Mouse (Mus musculus) midbrain, embryonic 14.5 days (tissue): ENCODE results near the gene Gm19684. TPM values are rescaled to one million over a fixed set of nuclear protein-coding genes. Genes with fewer than 3 reads are reported as not detected.
"Not testable (repeated sequence)": the region's sequence is repeated elsewhere in the genome, so short reads cannot be mapped to it uniquely, and the experiment has no call there.

ENCODE experiments used
- ATAC-seq: fragments of 200-750 bp; cut with Nextera tagmentation; 2 replicates; pipeline ENCODE4 v1.8.0; 2017; ENCODE audit warnings: moderate number of reproducible peaks, moderate library complexity; ENCODE audit not compliant: low FRiP score, low TSS enrichment
- DNase-seq: peaks from one replicate; pipeline ENCODE4 v3.0.0-alpha.2; 2015
- H3K27ac ChIP-seq: fragments of 300-500 bp; sonication (generic); replicated peaks from 2 replicates; pipeline ENCODE4 v1.5.1; 2014; ENCODE audit warnings: mild to moderate bottlenecking, low read depth, low read length, moderate library complexity
- H3K27me3 ChIP-seq: fragments of 300-500 bp; sonication (generic); 2 replicates; pipeline ENCODE4 v1.6.1; 2014; ENCODE audit warnings: low read length, control low read depth, mixed read lengths; ENCODE audit not compliant: control insufficient read depth, insufficient read depth
- H3K36me3 ChIP-seq: fragments of 300-500 bp; sonication (generic); 2 replicates; pipeline ENCODE4 v1.6.1; 2014; ENCODE audit warnings: low read length, control low read depth; ENCODE audit not compliant: control insufficient read depth, insufficient read depth
- H3K4me1 ChIP-seq: fragments of 300-500 bp; sonication (generic); 2 replicates; pipeline ENCODE4 v1.6.1; 2014; ENCODE audit warnings: mild to moderate bottlenecking, antibody characterized with exemption, low read length, control low read depth; ENCODE audit not compliant: control insufficient read depth, insufficient read depth
- H3K4me2 ChIP-seq: fragments of 300-500 bp; sonication (generic); 2 replicates; pipeline ENCODE4 v1.6.1; 2014; ENCODE audit warnings: mild to moderate bottlenecking, low read length, moderate library complexity
- H3K4me3 ChIP-seq: fragments of 300-500 bp; sonication (generic); replicated peaks from 2 replicates; pipeline ENCODE4 v1.5.1; 2014; ENCODE audit warnings: low read depth, low read length
- H3K9ac ChIP-seq: fragments of 300-500 bp; sonication (generic); replicated peaks from 2 replicates; pipeline ENCODE4 v1.6.1; 2014; ENCODE audit warnings: mild to moderate bottlenecking, low read length, moderate library complexity
- H3K9me3 ChIP-seq: fragments of 300-500 bp; sonication (generic); 2 replicates; pipeline ENCODE4 v1.6.1; 2016; ENCODE audit warnings: low read length, control low read depth, mixed read lengths; ENCODE audit not compliant: control insufficient read depth
- WGBS: fragments of 180-500 bp; shearing (Covaris S2); extraction: QIAGEN DNeasy Blood & Tissue Kit; methylation state at CpG from one replicate; pipeline ENCODE4 v1.1.7; 2014; 5-methylcytosine and 5-hydroxymethylcytosine counted together
- polyA plus RNA-seq: library from polyadenylated mRNA; unstranded; fragments of >200 nt; fragmentation: Nextera tagmentation; extraction: Ambion mirVana; gene quantifications from 2 replicates; pipeline ENCODE4 v1.2.1, GENCODE M21; 2014

The Gm19684 gene
- polyA plus RNA-seq, 1 experiment from 2014 or later = not detected

DNA sequence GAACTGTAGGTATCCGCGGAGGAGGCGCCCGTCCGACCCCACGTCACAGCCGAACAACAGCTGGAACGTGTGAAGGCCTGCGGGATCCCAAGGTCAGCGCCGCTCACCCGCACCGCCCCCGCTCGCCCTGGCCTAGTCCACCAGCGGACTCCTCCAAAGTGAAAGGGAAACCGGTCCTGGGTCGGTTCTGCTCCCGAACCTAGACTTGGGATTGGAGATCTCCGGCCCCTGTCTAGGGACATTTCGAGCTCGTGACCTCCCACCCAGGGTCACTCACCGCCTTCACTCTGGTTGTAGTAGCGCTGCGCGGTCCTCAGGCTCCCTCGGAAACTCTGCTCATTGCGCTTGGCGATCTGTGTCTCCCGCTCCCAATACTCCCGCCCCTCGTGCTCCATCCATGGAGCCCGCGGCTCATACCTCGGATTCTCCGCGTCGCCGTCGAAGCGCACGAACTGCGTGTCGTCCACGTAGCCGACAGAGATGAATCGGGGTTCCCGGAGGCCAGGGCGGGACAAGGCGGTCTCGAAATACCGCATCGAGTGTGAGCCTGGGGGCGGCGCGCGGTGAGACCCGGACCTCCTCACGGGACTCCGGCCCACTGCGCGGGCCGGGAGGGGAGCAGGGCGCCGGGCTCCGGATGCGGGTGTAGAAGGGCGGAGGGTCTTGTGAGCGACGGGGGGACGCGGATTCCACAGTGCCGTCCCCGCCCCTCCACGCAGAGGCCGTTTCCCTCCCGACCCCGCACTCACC is 23.8 kb downstream of the Gm19684 start:
- 2% methylated on average over 78 of the region's 78 CpGs for whole genome bisulfite sequencing
- Histone ChIP-seq H3K9me3 (no peaks in the 10 kb centered on the region), H3K4me3 (peak overlapping the region; percentile 27), H3K4me2 (peak overlapping the region; percentile 52), H3K27ac (no peak overlapping the region), H3K4me1 (peaks cover 5% of the 10 kb centered on the region; the same call in 1 of the 2 replicates), H3K27me3 (peaks cover 33% of the 10 kb centered on the region), H3K9ac (peak overlapping the region; percentile 20; the same call in 1 of the 2 replicates), H3K36me3 (no peaks in the 10 kb centered on the region)
- no peak for ATAC-seq
- peak; percentile 51 for DNase-seq

DNA sequence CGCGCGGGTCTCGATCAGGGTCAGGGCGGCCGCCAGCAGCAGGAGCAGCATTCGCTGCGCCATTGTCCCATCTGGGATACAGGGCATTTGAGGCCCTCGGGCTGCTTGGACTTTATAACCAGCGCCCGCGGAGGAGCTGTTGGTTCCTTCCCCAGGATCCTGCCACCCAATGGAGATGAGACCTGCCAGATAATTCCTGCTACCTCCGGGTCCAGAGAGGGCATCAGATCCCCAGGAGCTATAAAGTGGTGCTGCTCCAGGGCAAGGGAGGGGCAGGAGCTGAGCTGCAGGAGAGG is 24.3 kb downstream of the Gm19684 start:
- not testable (repeated sequence) for DNase-seq

DNA sequence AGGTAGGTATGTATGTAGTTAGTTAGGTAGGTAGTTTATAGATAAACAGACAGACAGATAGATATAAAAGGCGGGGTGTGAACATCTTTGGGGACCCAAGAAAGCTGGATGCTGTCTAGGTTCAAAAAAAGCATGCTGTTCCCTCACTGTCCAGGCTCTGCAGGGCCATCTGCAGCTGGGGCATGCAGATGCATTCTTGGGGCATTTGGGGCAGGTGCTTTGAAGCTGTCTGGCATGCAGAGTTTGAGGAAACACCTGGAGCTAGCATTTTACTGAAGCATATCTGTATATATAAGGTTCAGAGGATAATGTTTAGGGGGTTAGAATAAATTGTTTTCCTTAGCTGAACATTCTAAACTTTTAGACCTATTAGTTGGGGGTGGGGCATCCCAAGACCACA is 25.5 kb downstream of the Gm19684 start:
- H3K4me2 ChIP-seq, H3K9ac ChIP-seq, H3K9me3 ChIP-seq, ATAC-seq, H3K4me3 ChIP-seq, H3K36me3 ChIP-seq, DNase-seq, H3K4me1 ChIP-seq, H3K27ac ChIP-seq: not testable (repeated sequence)
- WGBS = 95% methylated on average over 1 of the region's 1 CpGs
- peaks cover 33% of the 10 kb centered on the region for H3K27me3 ChIP-seq

More for the DNA sequence above, 24.3 kb downstream of the Gm19684 start:
- H3K9ac ChIP-seq, H3K27ac ChIP-seq, H3K4me1 ChIP-seq, ATAC-seq, H3K9me3 ChIP-seq, H3K36me3 ChIP-seq: not testable (repeated sequence)
- Histone ChIP-seq H3K4me2 (peak overlapping the region; percentile 52), H3K4me3 (peak overlapping the region; percentile 27), H3K27me3 (peaks cover 33% of the 10 kb centered on the region)
- under 1% methylated on average over 13 of the region's 13 CpGs for WGBS

DNA sequence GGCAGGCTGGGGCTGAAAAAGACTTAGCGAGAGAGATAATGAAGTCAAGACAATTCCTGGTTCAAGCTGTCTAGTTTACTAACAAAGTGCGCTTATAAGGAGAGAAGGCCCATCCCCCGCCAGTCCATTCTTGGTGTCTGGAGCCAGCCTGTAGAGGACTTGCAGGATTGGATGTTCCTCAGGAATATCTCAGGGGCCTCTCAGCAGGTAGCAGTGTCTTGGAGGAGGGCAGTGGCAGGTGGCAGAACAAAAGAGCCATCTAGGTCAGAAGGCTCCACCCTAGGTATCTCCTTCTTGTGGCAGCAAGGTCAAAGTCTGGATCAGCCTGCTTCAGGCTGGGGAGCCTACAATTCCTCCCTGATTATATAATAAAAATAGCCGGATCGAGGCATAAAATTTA is 27.0 kb downstream of the Gm19684 start:
- WGBS = 74% methylated on average over 5 of the region's 5 CpGs
- DNase-seq, H3K4me2 ChIP-seq: not testable (repeated sequence)

DNA sequence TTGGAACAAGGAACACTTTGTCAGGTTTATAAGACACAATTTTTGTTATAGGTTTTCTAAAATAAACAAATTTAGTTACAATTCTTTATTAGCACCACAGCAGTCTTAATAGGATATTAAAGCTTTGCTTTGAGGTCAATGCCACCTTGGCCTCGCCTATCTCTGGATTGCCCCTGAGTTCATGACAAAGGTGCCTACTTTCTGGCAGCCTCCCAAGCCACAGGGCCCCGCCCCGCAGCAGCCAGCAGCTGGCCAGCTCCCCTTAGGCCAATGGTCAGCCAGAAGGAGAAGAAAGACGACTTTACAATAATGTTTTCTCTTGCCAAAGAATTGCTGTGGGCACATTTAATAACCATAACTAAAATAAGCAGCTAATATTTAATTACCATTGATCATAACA is 29.7 kb downstream of the Gm19684 start:
- DNase-seq, ATAC-seq, H3K9me3 ChIP-seq, H3K4me3 ChIP-seq, H3K9ac ChIP-seq, H3K36me3 ChIP-seq, H3K4me1 ChIP-seq, H3K4me2 ChIP-seq, H3K27me3 ChIP-seq, H3K27ac ChIP-seq: not testable (repeated sequence)
- WGBS = 43% methylated on average over 4 of the region's 4 CpGs

More for the DNA sequence above, 27.0 kb downstream of the Gm19684 start:
- ATAC-seq, H3K36me3 ChIP-seq, H3K27ac ChIP-seq, H3K4me3 ChIP-seq, H3K9me3 ChIP-seq, H3K4me1 ChIP-seq, H3K9ac ChIP-seq: not testable (repeated sequence)
- peaks cover 31% of the 10 kb centered on the region for H3K27me3 ChIP-seq

DNA sequence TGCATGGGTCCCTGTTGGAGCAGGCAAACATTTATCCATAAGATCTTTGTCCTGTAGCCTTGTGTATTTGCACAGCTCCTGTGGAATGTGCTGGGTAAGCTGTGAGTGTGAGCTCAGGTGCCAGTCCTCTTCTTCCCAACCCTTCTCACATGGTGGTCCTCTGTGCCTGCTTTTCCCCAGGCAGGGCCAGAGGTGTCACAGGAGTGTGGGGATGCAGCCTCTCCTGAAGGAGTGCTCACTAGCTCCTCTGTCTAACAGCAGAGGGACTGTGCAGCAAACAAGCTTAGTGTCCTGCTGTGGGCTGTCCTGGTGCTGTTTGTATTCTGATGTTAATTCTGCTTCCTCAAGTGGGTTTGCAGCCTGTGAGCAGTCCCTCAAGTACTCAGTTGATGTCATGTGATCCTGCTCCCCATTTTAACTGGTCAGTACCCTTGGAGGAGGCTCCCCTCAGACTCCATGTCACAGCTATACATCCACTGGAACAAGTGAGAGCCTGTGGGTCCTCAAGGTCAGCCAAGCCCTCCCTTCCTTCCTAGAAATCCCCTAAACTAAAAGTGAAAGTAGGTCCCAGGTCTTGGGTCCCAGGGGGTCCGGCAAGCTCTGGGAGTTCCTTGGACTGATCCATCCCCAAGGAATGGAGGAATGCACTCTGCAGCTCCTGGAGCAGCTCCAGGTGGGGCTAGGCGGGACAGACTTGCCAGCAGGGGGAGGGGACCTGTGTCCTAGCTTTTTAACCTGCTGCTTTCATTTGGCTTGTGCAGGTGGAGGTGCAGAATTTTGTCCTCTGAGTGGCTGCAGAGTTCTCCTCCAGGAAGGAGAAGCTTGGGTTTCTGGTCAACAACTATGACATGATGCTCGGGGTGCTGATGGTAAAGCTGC is 33.0 kb downstream of the Gm19684 start:
- Histone ChIP-seq H3K27ac (no peak overlapping the region), H3K4me3 (no peak overlapping the region), H3K4me2 (no peak overlapping the region), H3K27me3 (peaks cover 18% of the 10 kb centered on the region), H3K9me3 (no peaks in the 10 kb centered on the region), H3K4me1 (no peaks in the 10 kb centered on the region), H3K36me3 (no peaks in the 10 kb centered on the region), H3K9ac (no peak overlapping the region)
- WGBS = 22% methylated on average over 3 of the region's 3 CpGs
- DNase-seq = no peak
- no peak for ATAC-seq

DNA sequence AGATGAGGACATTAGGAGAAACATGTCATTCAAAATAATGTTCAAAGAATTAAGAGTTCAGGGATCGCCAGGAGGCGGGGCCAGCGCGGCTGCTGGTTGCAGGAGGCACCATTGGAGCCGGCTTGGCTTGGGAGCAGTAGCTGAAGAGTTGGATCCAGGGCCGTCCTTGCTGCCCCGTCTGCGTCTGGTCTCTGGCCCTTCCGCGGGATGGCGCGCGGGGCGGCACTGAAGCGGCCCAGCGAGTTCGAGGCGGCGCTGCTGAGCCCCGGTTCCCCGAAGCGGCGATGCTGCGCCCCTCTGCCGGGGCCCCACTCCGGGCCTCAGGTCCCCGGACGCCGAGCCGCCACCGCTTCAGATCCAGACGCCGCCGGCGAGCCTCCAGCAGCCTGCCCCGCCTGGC is 36.3 kb downstream of the Gm19684 start:
- WGBS = under 1% methylated on average over 36 of the region's 36 CpGs
- H3K4me1 ChIP-seq, H3K27ac ChIP-seq, H3K36me3 ChIP-seq, ATAC-seq, H3K9me3 ChIP-seq, H3K9ac ChIP-seq: not testable (repeated sequence)
- Histone ChIP-seq H3K27me3 (peaks cover 44% of the 10 kb centered on the region), H3K4me2 (peak overlapping the region; percentile 49), H3K4me3 (peak overlapping the region; percentile 22)
- DNase-seq = peak; percentile 49

DNA sequence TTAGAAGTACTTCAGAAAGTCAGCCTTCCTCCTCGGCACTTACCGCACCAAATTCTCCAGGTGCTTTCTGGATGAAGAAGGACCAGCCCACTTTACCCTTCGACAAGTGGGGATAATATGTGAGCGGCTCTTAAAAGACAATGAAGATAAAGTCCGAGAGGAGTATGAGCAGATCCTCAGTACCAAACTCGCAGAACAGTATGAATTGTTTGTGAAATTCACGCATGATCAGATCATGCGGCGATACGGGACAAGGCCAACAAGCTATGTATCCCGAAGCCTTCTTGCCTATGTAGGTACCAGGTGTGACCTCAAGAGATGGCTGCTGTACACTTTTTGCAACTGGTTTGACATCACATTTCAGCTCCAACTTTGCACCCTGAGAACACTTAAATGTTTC is 36.8 kb downstream of the Gm19684 start:
- not testable (repeated sequence) for H3K36me3 ChIP-seq, H3K9me3 ChIP-seq, ATAC-seq, H3K27ac ChIP-seq, DNase-seq, H3K9ac ChIP-seq, H3K4me1 ChIP-seq
- 8% methylated on average over 11 of the region's 11 CpGs for WGBS
- Histone ChIP-seq H3K4me2 (peak overlapping the region; percentile 49), H3K4me3 (peak overlapping the region; percentile 22), H3K27me3 (peaks cover 45% of the 10 kb centered on the region)
